Mouse (Mus musculus): ENCODE data around the gene Ern1. TPM values are rescaled to one million over a fixed set of nuclear protein-coding genes. Genes with fewer than 3 reads are reported as not detected.
A peak's percentile ranks its signal among the peaks of the same experiment; 100 is the strongest.

Ern1 gene
- total RNA-seq, 1 experiment from 2014 or later, result 65.9 TPM

DNA sequence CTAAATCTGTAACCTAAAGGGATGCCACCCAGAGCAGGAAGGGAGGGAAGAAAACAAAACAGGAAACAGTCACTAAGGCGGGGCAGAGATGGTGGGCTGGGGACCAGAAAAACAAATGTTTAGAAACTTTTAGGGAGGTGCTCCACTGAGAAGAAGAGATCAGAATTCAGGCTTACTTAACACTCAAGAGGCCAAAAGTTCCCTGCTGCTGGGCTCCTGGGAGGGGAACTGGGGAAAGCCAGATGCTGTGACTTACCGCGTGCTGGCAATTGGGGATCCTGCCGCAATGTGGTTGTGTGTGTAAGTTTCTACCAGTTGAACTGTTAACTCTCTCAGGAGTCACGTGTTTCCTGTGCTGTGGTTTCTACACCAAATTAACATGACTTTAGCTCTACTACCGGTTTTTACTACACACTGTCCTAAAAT, 99.8 kb downstream of the Ern1 start, which contains the start of gene Icam2:
Icam2 (minus strand) TSS at position 285 of the 426 bp plus-strand sequence.
- peak; percentile 70 to 75 for ATAC-seq (replicated peaks in 1 of 2; ENCODE audit: insufficient read depth in 1 of 2, low FRiP score in 2 of 2, low TSS enrichment in 1 of 2, low read depth in 1 of 2, poor library complexity in 2 of 2, severe bottlenecking in 2 of 2)

GRCm38 (mm10) chr11:106387020-106387419, 100.6 kb downstream of the Ern1 start:
- ATAC-seq (replicated peaks in 1 of 2; ENCODE audit: insufficient read depth in 1 of 2, low FRiP score in 2 of 2, low TSS enrichment in 1 of 2, low read depth in 1 of 2, poor library complexity in 2 of 2, severe bottlenecking in 2 of 2), result peak; percentile 12 to 34; a peak in 1 of 4 replicates

DNA sequence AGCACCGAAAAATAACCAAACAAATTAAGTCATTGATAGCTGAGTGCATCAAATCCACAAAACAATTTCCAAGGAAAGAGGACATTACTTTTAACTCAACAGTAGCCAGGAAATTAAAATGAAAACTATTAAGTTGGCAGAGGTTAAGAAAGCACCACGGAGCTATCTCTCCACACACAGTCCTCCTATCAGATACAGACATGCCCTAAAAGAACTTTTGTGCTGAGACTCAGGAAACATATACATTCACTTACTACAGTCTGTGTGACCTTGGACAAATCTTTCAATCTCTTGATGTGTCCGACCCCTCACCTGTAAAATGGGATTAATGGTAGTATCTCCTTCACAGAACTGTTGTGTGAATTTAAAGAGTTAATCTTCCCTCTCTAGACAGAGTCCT, 101.2 kb downstream of the Ern1 start:
- no peak for ATAC-seq (replicated peaks in 1 of 2; ENCODE audit: insufficient read depth in 1 of 2, low FRiP score in 2 of 2, low TSS enrichment in 1 of 2, low read depth in 1 of 2, poor library complexity in 2 of 2, severe bottlenecking in 2 of 2)

GRCm38 (mm10) chr11:106383051-106383790, 104.4 kb downstream of the Ern1 start:
- no peak for ATAC-seq (replicated peaks in 1 of 2; ENCODE audit: insufficient read depth in 1 of 2, low FRiP score in 2 of 2, low TSS enrichment in 1 of 2, low read depth in 1 of 2, poor library complexity in 2 of 2, severe bottlenecking in 2 of 2)

- ATAC-seq (replicated peaks in 1 of 2; ENCODE audit: insufficient read depth in 1 of 2, low FRiP score in 2 of 2, low TSS enrichment in 1 of 2, low read depth in 1 of 2, poor library complexity in 2 of 2, severe bottlenecking in 2 of 2), result peak in 1 of 2 experiments; percentile 29; a peak in 1 of 4 replicates
Observed at GRCm38 (mm10) chr11:106382424-106382823, 105.2 kb downstream of the Ern1 start.

DNA sequence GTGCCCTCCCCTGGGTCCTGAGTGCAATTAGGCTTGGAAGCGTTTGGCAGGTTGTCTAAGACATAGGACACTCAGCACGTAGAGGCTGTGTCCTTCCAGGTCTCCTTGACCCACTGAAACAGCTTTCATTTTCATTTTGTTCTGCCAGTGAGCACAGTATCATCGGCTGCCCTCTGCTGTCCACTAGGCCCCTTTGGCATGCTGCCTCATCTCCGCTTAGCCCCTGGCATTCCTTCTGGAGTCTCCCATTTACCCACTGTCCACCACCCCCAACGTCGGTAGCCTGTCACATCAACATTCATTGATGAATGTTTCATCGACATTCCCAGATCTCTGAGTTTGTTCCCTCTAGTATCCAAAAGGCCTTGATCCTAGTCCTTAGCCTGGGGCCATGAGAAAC, 105.8 kb downstream of the Ern1 start:
- no peak for ATAC-seq (replicated peaks in 1 of 2; ENCODE audit: insufficient read depth in 1 of 2, low FRiP score in 2 of 2, low TSS enrichment in 1 of 2, low read depth in 1 of 2, poor library complexity in 2 of 2, severe bottlenecking in 2 of 2)

DNA sequence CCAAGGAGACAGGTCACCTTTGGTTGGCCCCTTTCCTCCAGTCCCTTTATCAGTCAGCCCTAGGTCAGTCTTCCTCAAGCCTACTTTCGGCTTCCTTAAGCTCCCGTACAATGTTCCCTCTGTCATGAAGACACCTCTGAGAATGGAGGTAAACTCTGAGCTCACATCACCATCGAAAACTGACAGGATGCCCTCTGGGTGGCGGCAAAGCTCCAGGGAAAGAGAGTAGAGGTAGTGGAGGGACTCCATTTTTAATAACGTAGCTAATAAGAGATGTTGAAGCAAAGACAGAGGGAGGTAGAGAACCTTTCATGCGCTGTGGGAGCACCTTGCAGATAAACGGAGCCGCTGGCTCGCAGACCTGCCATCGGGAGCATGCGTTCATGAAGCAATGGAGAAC, 106.6 kb downstream of the Ern1 start:
- no peak for ATAC-seq (replicated peaks in 1 of 2; ENCODE audit: insufficient read depth in 1 of 2, low FRiP score in 2 of 2, low TSS enrichment in 1 of 2, low read depth in 1 of 2, poor library complexity in 2 of 2, severe bottlenecking in 2 of 2)

- no peak for ATAC-seq (replicated peaks in 1 of 2; ENCODE audit: insufficient read depth in 1 of 2, low FRiP score in 2 of 2, low TSS enrichment in 1 of 2, low read depth in 1 of 2, poor library complexity in 2 of 2, severe bottlenecking in 2 of 2)
Observed at GRCm38 (mm10) chr11:106374979-106375378, 112.7 kb downstream of the Ern1 start.

DNA sequence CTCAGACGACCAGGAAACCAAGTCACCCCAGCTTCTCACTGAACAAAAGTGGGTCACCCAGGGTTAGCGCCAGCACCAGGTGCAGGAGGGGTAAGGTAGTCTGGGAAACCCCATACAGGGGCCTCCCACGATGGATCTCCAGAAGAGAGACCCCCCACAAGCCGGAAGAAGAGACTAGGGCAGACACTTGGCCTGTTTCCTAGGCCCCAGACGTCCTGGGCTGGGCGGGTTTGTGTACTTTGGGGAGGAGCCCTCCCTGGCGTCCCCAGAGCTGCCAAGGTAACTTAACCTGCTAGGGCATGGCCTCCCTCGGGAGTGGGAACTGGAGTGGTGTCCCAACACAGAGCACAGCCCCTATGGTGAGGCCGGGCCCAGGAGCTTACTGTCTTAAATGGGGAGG, 113.1 kb downstream of the Ern1 start:
- ATAC-seq (replicated peaks in 1 of 2; ENCODE audit: insufficient read depth in 1 of 2, low FRiP score in 2 of 2, low TSS enrichment in 1 of 2, low read depth in 1 of 2, poor library complexity in 2 of 2, severe bottlenecking in 2 of 2), result no peak

DNA sequence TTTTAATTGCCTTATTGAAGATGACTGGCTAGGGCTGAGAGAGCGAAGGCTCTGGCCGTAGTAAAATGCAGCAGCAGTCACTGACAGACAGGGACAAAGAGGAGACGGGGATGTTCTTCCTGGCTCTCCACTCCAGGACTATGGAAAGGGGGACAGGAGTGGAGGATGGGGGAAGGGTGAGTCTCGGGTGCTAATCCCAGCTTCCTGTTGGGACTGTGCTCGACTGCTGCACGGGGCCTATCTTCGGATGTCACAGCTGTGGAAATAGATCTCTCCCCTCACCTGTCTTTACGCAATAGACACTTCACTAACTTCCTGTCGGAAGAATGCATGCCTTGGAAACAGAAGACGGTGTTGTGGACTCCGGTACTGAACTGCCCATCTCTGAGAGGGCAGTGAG, 113.7 kb downstream of the Ern1 start:
- ATAC-seq (replicated peaks in 1 of 2; ENCODE audit: insufficient read depth in 1 of 2, low FRiP score in 2 of 2, low TSS enrichment in 1 of 2, low read depth in 1 of 2, poor library complexity in 2 of 2, severe bottlenecking in 2 of 2), result no peak

DNA sequence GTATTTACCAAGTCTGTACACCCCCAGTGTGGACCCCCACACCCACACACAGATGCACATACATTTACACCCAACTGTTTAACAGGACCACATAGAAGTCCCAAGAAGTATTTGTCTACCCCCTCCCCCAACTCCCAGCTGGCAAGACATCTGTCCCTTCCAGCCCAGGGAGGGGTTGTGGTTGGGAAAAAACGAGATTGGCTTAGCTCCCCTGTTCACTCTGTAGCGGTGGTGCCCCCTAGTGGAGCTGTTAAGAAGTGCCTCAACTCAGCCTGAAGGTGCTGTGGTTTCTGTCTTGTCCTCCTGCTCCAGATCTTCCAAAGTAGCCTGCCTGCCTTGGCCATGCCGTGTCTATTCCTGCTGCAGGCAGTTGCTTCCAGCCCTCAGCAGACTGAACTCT, 121.3 kb downstream of the Ern1 start:
- peak; percentile 77 to 86 for ATAC-seq (replicated peaks in 1 of 2; ENCODE audit: insufficient read depth in 1 of 2, low FRiP score in 2 of 2, low TSS enrichment in 1 of 2, low read depth in 1 of 2, poor library complexity in 2 of 2, severe bottlenecking in 2 of 2)

DNA sequence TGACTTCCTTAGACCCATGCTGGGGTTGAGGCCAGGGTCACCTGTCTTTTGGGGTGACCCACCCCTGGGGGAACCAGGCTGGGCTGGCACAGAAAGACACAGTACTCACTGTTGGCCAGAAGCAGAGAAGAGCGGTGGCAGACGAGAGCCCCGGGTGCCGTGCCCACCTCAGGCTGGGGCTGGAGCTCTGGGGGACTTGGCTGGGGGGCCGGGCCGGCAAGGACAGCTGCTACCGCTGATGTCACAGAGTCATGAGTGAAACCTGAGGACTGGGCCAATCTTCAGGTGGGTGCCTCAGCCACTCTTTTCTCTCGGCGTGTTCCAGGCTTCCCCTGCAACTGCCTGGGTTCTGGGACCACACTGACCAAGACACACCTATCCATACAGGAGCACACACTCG, 122.3 kb downstream of the Ern1 start, which contains the start of gene Prr29:
Prr29 (plus strand) TSS at position 107 of the 400 bp plus-strand sequence.
- no peak for ATAC-seq (replicated peaks in 1 of 2; ENCODE audit: insufficient read depth in 1 of 2, low FRiP score in 2 of 2, low TSS enrichment in 1 of 2, low read depth in 1 of 2, poor library complexity in 2 of 2, severe bottlenecking in 2 of 2)

- ATAC-seq (replicated peaks in 1 of 2; ENCODE audit: insufficient read depth in 1 of 2, low FRiP score in 2 of 2, low TSS enrichment in 1 of 2, low read depth in 1 of 2, poor library complexity in 2 of 2, severe bottlenecking in 2 of 2), result no peak
Observed at GRCm38 (mm10) chr11:106364712-106365111, 122.9 kb downstream of the Ern1 start.

GRCm38 (mm10) chr11:106359350-106359749, 128.3 kb downstream of the Ern1 start:
- ATAC-seq (replicated peaks in 1 of 2; ENCODE audit: insufficient read depth in 1 of 2, low FRiP score in 2 of 2, low TSS enrichment in 1 of 2, low read depth in 1 of 2, poor library complexity in 2 of 2, severe bottlenecking in 2 of 2), result peak; percentile 49 to 58; a peak in 3 of 4 replicates

DNA sequence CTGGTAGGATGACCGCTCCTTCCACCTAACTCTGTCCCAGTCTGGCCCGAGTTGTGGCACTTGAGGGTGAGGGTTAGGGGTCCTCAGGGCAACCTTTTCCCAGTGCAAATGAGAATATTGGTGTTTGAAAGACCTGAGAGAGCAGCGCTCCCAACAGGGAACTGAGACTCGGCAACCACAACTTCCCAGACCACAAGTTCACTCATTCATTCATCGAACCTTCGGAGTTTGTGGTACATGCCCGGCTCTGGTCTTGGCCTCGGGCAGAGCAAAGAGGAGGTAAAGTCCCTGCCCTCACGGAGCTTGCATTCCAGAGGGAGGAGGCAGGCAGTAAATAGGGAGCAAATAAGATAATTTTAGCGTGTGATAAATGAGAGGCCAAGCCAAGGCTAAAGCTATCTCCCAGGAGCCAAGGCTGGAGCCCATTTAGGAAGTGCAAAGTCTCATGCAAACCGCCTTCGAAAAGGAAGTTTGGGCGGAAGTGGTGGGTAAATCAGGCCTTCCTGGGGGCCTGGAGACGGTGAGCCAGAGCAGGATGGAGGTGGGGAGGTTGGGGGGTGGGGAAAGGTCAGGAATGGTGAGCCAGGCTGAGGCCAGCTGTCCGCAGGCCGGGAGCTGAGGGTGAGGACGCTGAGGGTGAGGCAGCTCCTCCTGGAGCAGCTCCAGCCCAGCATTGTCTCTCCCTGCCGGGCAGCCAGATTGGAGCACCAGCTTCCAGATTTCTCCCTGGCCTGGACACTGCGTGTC, 132.1 kb downstream of the Ern1 start:
- peak in 1 of 2 experiments; percentile 52; a peak in 1 of 4 replicates for ATAC-seq (replicated peaks in 1 of 2; ENCODE audit: insufficient read depth in 1 of 2, low FRiP score in 2 of 2, low TSS enrichment in 1 of 2, low read depth in 1 of 2, poor library complexity in 2 of 2, severe bottlenecking in 2 of 2)

DNA sequence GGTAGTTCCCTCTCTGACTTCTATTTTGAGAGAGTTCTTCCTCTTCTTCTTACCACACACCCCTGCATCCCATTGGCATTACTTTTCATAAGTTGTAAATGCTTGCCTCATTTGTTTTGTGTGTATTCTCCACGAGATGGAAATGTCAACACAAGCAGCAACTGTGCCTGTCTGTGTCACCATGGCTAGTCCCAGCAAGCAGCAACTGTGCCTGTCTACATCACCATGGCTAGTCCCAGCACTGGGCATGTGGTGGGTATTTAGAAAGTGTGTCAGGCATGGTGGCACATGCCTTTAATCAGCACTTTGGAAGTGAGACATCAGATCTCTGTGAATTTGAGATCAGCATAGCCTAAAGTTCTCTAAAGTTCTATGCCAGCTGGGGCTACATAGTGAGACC, 133.5 kb downstream of the Ern1 start:
- ATAC-seq (replicated peaks in 1 of 2; ENCODE audit: insufficient read depth in 1 of 2, low FRiP score in 2 of 2, low TSS enrichment in 1 of 2, low read depth in 1 of 2, poor library complexity in 2 of 2, severe bottlenecking in 2 of 2), result no peak

DNA sequence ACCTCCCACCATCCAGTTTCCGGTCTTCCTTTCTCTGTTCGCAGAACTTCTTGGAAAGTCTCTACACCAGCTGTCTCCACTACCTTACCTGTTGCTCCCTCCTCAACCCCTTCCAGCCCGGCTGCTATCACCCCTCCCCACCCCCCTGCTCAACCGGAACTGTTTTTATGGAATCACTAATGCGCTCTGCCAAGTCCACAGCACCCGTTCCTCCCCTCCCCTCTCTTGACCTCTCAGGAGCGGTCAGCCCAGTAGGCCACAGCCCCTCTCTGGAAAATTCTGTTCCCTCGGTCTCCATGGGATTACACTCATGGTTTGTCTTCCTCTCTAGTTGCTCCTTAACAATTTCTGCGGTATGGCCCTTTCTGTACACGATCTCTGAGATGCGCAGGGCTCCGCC, 134.5 kb downstream of the Ern1 start, which contains the start of gene Scn4a:
Scn4a (minus strand) TSS at position 101 of the 400 bp plus-strand sequence.
- no peak for ATAC-seq (replicated peaks in 1 of 2; ENCODE audit: insufficient read depth in 1 of 2, low FRiP score in 2 of 2, low TSS enrichment in 1 of 2, low read depth in 1 of 2, poor library complexity in 2 of 2, severe bottlenecking in 2 of 2)

GRCm38 (mm10) chr11:106351941-106352340, 135.7 kb downstream of the Ern1 start:
- no peak for ATAC-seq (replicated peaks in 1 of 2; ENCODE audit: insufficient read depth in 1 of 2, low FRiP score in 2 of 2, low TSS enrichment in 1 of 2, low read depth in 1 of 2, poor library complexity in 2 of 2, severe bottlenecking in 2 of 2)
